Mouse (Mus musculus) CH12.LX (cell line): ENCODE results near the gene Tmem87b. TPM values are rescaled to one million over a fixed set of nuclear protein-coding genes. Genes with fewer than 3 reads are reported as not detected.

Experiments
- DNase-seq: peaks from one replicate; pipeline ENCODE4 v3.0.0-alpha.2; 2013; ENCODE audit errors: extremely low read depth
- H3K27ac ChIP-seq: 2 replicates; pipeline ENCODE4 v1.5.1; 2012; ENCODE audit warnings: low read depth, mild to moderate bottlenecking, control low read depth, moderate library complexity; ENCODE audit not compliant: insufficient read depth
- H3K27me3 ChIP-seq: replicated peaks from 2 replicates; pipeline ENCODE3; 2012; ENCODE audit warnings: inconsistent platforms
- H3K36me3 ChIP-seq, 2 experiments: replicated peaks in 1 of 2; 2 replicates each; pipeline versions ENCODE3 to v1.6.1; 2012; ENCODE audit warnings: inconsistent platforms in 1 of 2, low read length in 1 of 2, mild to moderate bottlenecking in 1 of 2, mixed read lengths in 1 of 2, moderate library complexity in 1 of 2; ENCODE audit not compliant: control insufficient read depth in 1 of 2, insufficient read depth in 1 of 2
- H3K4me1 ChIP-seq, 2 experiments: 2 replicates each; pipeline ENCODE4 v1.6.1; 2012; ENCODE audit warnings: inconsistent platforms in 1 of 2, moderate library complexity in 1 of 2; ENCODE audit not compliant: insufficient read depth in 2 of 2, control insufficient read depth in 1 of 2
- H3K4me2 ChIP-seq: 2 replicates; pipeline ENCODE4 v1.6.1; 2012; ENCODE audit warnings: low read depth, mild to moderate bottlenecking, control low read depth; ENCODE audit not compliant: poor library complexity, insufficient read depth, severe bottlenecking
- H3K4me3 ChIP-seq, 3 experiments: fragments of 150-350 bp in 1 of 3; sonication (generic) in 1 of 3; replicated peaks in 1 of 3; 2 replicates each; pipeline versions ENCODE3 to v1.5.1; 2011 to 2012; ENCODE audit warnings: low read depth in 2 of 3, low read length in 2 of 3, mild to moderate bottlenecking in 2 of 3, moderate library complexity in 2 of 3, control low read depth in 1 of 3, improper control_type of control experiment in 1 of 3, inconsistent platforms in 1 of 3, mixed read lengths in 1 of 3; ENCODE audit not compliant: poor library complexity in 1 of 3
- H3K79me2 ChIP-seq: replicated peaks from 2 replicates; pipeline ENCODE4 v1.6.1; 2012; ENCODE audit warnings: mild to moderate bottlenecking, moderate library complexity; ENCODE audit not compliant: control insufficient read depth, poor library complexity, insufficient read depth, severe bottlenecking; ENCODE audit errors: extremely low read depth
- H3K9ac ChIP-seq: 2 replicates; pipeline ENCODE4 v1.6.1; 2012; ENCODE audit warnings: low read depth, mild to moderate bottlenecking, control low read depth, moderate library complexity; ENCODE audit not compliant: insufficient read depth
- H3K9me3 ChIP-seq: replicated peaks from 2 replicates; pipeline ENCODE3; 2012; ENCODE audit warnings: low read length, inconsistent platforms, mixed read lengths
- BHLHE40 ChIP-seq: IDR thresholded peaks from 2 replicates; pipeline ENCODE4 v1.6.1; 2011; ENCODE audit warnings: mild to moderate bottlenecking, low read depth, low read length, improper control_type of control experiment
- CHD1 ChIP-seq: IDR thresholded peaks from 2 replicates; pipeline ENCODE4 v1.6.1; 2012; ENCODE audit warnings: low read depth, low read length, improper control_type of control experiment, inconsistent platforms
- CHD2 ChIP-seq: IDR thresholded peaks from 2 replicates; pipeline ENCODE4 v1.6.1; 2011; ENCODE audit warnings: low read length, improper control_type of control experiment
- CTCF ChIP-seq, 2 experiments: IDR thresholded peaks in 1 of 2; conservative IDR thresholded peaks in 1 of 2; 2 replicates each; pipeline ENCODE4 v1.5.1; 2011 to 2012; ENCODE audit warnings: low read depth in 2 of 2, low read length in 2 of 2, improper control_type of control experiment in 1 of 2, inconsistent platforms in 1 of 2, mild to moderate bottlenecking in 1 of 2, moderate library complexity in 1 of 2
- E2F4 ChIP-seq: IDR thresholded peaks from 2 replicates; pipeline ENCODE4 v1.6.1; 2011; ENCODE audit warnings: low read depth, low read length, improper control_type of control experiment; ENCODE audit not compliant: insufficient replicate concordance
- ELF1 ChIP-seq: IDR thresholded peaks from 2 replicates; pipeline ENCODE4 v1.6.1; 2014; ENCODE audit warnings: low read depth, mild to moderate bottlenecking, inconsistent platforms, low read length, improper control_type of control experiment
- ETS1 ChIP-seq: conservative IDR thresholded peaks from 2 replicates; pipeline ENCODE4 v1.6.1; 2012; ENCODE audit warnings: low read depth, mild to moderate bottlenecking, inconsistent platforms, low read length, improper control_type of control experiment, moderate library complexity
- GABPA ChIP-seq: IDR thresholded peaks from 2 replicates; pipeline ENCODE4 v1.6.1; 2012; ENCODE audit warnings: low read depth, low read length, improper control_type of control experiment, inconsistent platforms; ENCODE audit not compliant: insufficient replicate concordance
- HCFC1 ChIP-seq: IDR thresholded peaks from 2 replicates; pipeline ENCODE4 v1.6.1; 2012; ENCODE audit warnings: low read depth, mild to moderate bottlenecking, inconsistent platforms, low read length, improper control_type of control experiment
- IRF4 ChIP-seq: IDR thresholded peaks from 2 replicates; pipeline ENCODE4 v1.6.1; 2014; ENCODE audit warnings: low read depth, mild to moderate bottlenecking, inconsistent platforms, low read length, improper control_type of control experiment
- JUN ChIP-seq: IDR thresholded peaks from 2 replicates; pipeline ENCODE4 v1.6.1; 2011; ENCODE audit warnings: low read depth, mild to moderate bottlenecking, low read length, improper control_type of control experiment, moderate library complexity; ENCODE audit not compliant: insufficient read depth
- JUND ChIP-seq: conservative IDR thresholded peaks from 2 replicates; pipeline ENCODE4 v1.6.1; 2011; ENCODE audit warnings: low read depth, low read length, improper control_type of control experiment
- KAT2A ChIP-seq: IDR thresholded peaks from 2 replicates; pipeline ENCODE4 v1.6.1; 2012; ENCODE audit warnings: low read length, improper control_type of control experiment, inconsistent platforms; ENCODE audit not compliant: insufficient replicate concordance
- MAFK ChIP-seq: IDR thresholded peaks from 2 replicates; pipeline ENCODE4 v1.6.1; 2011; ENCODE audit warnings: low read length, improper control_type of control experiment; ENCODE audit not compliant: insufficient replicate concordance
- MAZ ChIP-seq: IDR thresholded peaks from 2 replicates; pipeline ENCODE4 v1.6.1; 2012; ENCODE audit warnings: low read depth, mild to moderate bottlenecking, inconsistent platforms, low read length, improper control_type of control experiment, moderate library complexity
- MEF2A ChIP-seq: IDR thresholded peaks from 2 replicates; pipeline ENCODE4 v1.6.1; 2014; ENCODE audit warnings: low read depth, mild to moderate bottlenecking, inconsistent platforms, low read length, improper control_type of control experiment, borderline replicate concordance
- NELFE ChIP-seq: IDR thresholded peaks from 2 replicates; pipeline ENCODE4 v1.6.1; 2011; ENCODE audit warnings: low read depth, low read length, improper control_type of control experiment
- NRF1 ChIP-seq: IDR thresholded peaks from 2 replicates; pipeline ENCODE4 v1.6.1; 2014; ENCODE audit warnings: low read depth, mild to moderate bottlenecking, inconsistent platforms, low read length, improper control_type of control experiment, moderate library complexity
- POLR2A ChIP-seq: IDR thresholded peaks from 2 replicates; pipeline ENCODE4 v1.6.1; 2011; ENCODE audit warnings: low read depth, mild to moderate bottlenecking, improper control_type of control experiment, low read length
- RCOR1 ChIP-seq: conservative IDR thresholded peaks from 2 replicates; pipeline ENCODE4 v1.6.1; 2012; ENCODE audit warnings: low read depth, mild to moderate bottlenecking, inconsistent platforms, low read length, improper control_type of control experiment
- SIN3A ChIP-seq: IDR thresholded peaks from 2 replicates; pipeline ENCODE4 v1.6.1; 2012; ENCODE audit warnings: low read length, improper control_type of control experiment, inconsistent platforms
- TCF12 ChIP-seq: IDR thresholded peaks from 2 replicates; pipeline ENCODE4 v1.6.1; 2014; ENCODE audit warnings: low read depth, mild to moderate bottlenecking, inconsistent platforms, low read length, improper control_type of control experiment
- UBTF ChIP-seq: IDR thresholded peaks from 2 replicates; pipeline ENCODE4 v1.6.1; 2012; ENCODE audit warnings: low read depth, mild to moderate bottlenecking, inconsistent platforms, low read length, improper control_type of control experiment, moderate library complexity
- USF1 ChIP-seq: IDR thresholded peaks from 2 replicates; pipeline ENCODE4 v1.6.1; 2014; ENCODE audit warnings: low read depth, mild to moderate bottlenecking, inconsistent platforms, low read length, improper control_type of control experiment
- USF2 ChIP-seq: conservative IDR thresholded peaks from 2 replicates; pipeline ENCODE4 v1.6.1; 2011; ENCODE audit warnings: low read depth, low read length, improper control_type of control experiment
- ZC3H11A ChIP-seq: IDR thresholded peaks from 2 replicates; pipeline ENCODE4 v1.6.1; 2012; ENCODE audit warnings: low read depth, mild to moderate bottlenecking, inconsistent platforms, low read length, improper control_type of control experiment
- ZKSCAN1 ChIP-seq: IDR thresholded peaks from 2 replicates; pipeline ENCODE4 v1.6.1; 2012; ENCODE audit warnings: low read depth, inconsistent platforms, low read length, improper control_type of control experiment, borderline replicate concordance
- ZMIZ1 ChIP-seq: IDR thresholded peaks from 2 replicates; pipeline ENCODE4 v1.6.1; 2012; ENCODE audit warnings: low read depth, mild to moderate bottlenecking, inconsistent platforms, low read length, improper control_type of control experiment
- ZNF384 ChIP-seq: IDR thresholded peaks from 2 replicates; pipeline ENCODE4 v1.6.1; 2012; ENCODE audit warnings: low read depth, low read length, improper control_type of control experiment, inconsistent platforms
- dilution Hi-C: fragments of 300-500 bp; cut with MboI; formaldehyde crosslinking; loops from 2 replicates; pipeline ENCODE4 v1.14.3; 2020; ENCODE audit warnings: low sequenced_read_pairs; ENCODE audit not compliant: extremely low pct_unique_long_range_greater_than_20kb, extremely low pct_ligation_motif_present
- in situ Hi-C: fragments of 300-500 bp; cut with MboI; formaldehyde crosslinking; loops from 3 replicates; pipeline ENCODE4 v1.14.3; 2019; ENCODE audit warnings: low sequenced_read_pairs, low pct_ligation_motif_present, low pct_unique_long_range_greater_than_20kb, mixed read lengths
- polyA plus RNA-seq: library from polyadenylated mRNA; unstranded; fragments of >175 nt; gene quantifications from 2 replicates; pipeline ENCODE4 v1.2.1, GENCODE M21; 2012; ENCODE audit warnings: low read depth; ENCODE audit not compliant: insufficient read length
- total RNA-seq, 2 experiments: library from RNA; depleted of rRNA; stranded (reverse); fragments of 300-350 nt in 1 of 2; fragments of >200 nt in 1 of 2; gene quantifications; 2 replicates each; pipeline ENCODE4 v1.2.3; 2012 to 2014

Tmem87b gene
- total and polyA plus RNA-seq, 3 experiments, result 5.3 to 6.6 (median 6.2) TPM

DNA sequence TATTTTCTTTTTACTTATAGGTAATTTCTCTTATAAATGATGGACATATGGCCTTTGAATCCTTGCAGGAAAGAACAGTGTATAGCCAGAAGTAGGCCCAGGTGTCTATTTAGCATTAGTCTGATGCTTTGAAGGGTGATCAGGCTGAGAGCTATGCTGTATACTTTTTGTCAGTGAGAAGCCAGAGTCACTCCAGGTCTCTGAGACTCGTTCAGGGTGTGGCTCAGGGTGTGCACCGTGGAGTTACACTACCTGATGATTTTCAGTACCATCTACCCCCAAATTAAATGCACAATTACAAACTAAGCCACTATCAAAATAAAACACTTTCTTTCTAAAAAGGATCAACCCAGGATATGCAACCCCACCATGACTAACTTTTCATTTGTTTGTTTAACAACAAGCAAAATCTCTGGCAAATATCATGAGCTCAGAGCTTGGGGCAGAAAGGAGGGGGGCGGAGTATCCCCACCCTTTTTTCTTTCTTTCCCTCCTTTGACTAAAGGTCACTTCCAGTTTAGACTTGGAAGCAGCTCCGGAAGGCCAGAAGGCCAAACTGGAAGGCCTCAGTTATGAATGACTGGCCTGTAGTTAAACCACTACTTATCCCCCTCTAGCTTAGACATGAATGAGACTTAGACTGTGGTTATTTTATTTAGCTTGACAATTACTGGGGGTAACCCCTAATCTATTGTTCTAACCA is 49.2 kb upstream of the Tmem87b start:
- Histone ChIP-seq H3K4me1 (peaks cover 6 to 20% of the 10 kb centered on the region in 2 experiments; a peak in 3 of 4 replicates), H3K4me3 (no peak overlapping the region), H3K4me2 (no peak overlapping the region), H3K9ac (no peak overlapping the region), H3K36me3 (no peaks in the 10 kb centered on the region), H3K27ac (no peak overlapping the region), H3K27me3 (no peaks in the 10 kb centered on the region), H3K9me3 (no peaks in the 10 kb centered on the region), H3K79me2 (no peaks in the 10 kb centered on the region)
- dilution Hi-C loops (no loop called here), in situ Hi-C loops (no loop called here)
- DNase-seq, result no peak
- TF ChIP-seq CHD1 (no peak), POLR2A (no peak), E2F4 (no peak), HCFC1 (no peak), ZKSCAN1 (no peak), JUN (no peak), GABPA (no peak), ETS1 (no peak), MEF2A (no peak), USF1 (no peak), SIN3A (no peak), ELF1 (no peak), TCF12 (no peak), NELFE (no peak), JUND (no peak), KAT2A (no peak), MAZ (no peak)

- Histone ChIP-seq H3K9ac (no peak overlapping the region), H3K4me1 (peaks cover 6 to 20% of the 10 kb centered on the region in 2 experiments; a peak in 3 of 4 replicates), H3K79me2 (no peaks in the 10 kb centered on the region), H3K4me2 (no peak overlapping the region), H3K36me3 (no peaks in the 10 kb centered on the region), H3K27ac (no peak overlapping the region), H3K4me3 (no peak overlapping the region), H3K9me3 (no peaks in the 10 kb centered on the region), H3K27me3 (no peaks in the 10 kb centered on the region)
- in situ Hi-C loops, result no loop called here
- TF ChIP-seq MEF2A (no peak), USF2 (no peak), TCF12 (no peak), IRF4 (no peak), ZC3H11A (no peak), BHLHE40 (no peak), ZMIZ1 (no peak), CHD2 (no peak), CTCF (conservative IDR thresholded peaks at IDR 0.05 in 1 of 2, IDR thresholded peaks at IDR 0.05 in 1 of 2; ENCODE audit: low read depth in 2 of 2, low read length in 2 of 2) (no peak), KAT2A (no peak), UBTF (no peak), NRF1 (no peak), JUND (no peak), RCOR1 (no peak), MAFK (no peak), JUN (no peak), ZKSCAN1 (no peak), POLR2A (no peak), GABPA (no peak), ZNF384 (no peak)
- no peak for DNase-seq
- dilution Hi-C loops, result no loop called here
These were observed 47.4 kb upstream of the Tmem87b start for GRCm38 (mm10) chr2:128770557-128770956.
